Mouse (Mus musculus): ENCODE measurements around the gene Fktn. TPM values are rescaled to one million over a fixed set of nuclear protein-coding genes. Genes with fewer than 3 reads are reported as not detected.

The Fktn gene
- polyA plus RNA-seq, 1 experiment from 2014 or later: 3.4 TPM

- WGBS (ENCODE audit: insufficient replicate concordance): 74% methylated on average over 4 of the region's 4 CpGs
Observed at GRCm38 (mm10) chr4:53758764-53759163, 45.0 kb downstream of the Fktn start.

GRCm38 (mm10) chr4:53759678-53760077, 45.9 kb downstream of the Fktn start:
- no peak overlapping the region for H3K4me2 ChIP-seq (ENCODE audit: low read depth, low read length)
- WGBS (ENCODE audit: insufficient replicate concordance): 67% methylated on average over 3 of the region's 3 CpGs
- no peaks in the 10 kb centered on the region for H3K9me3 ChIP-seq (replicated peaks; ENCODE audit: control insufficient read depth, low read length)
- H3K9ac ChIP-seq (ENCODE audit: low read depth, low read length): no peak overlapping the region
- no peak overlapping the region for H3K4me3 ChIP-seq (ENCODE audit: low read depth, low read length)
- no peaks in the 10 kb centered on the region for H3K27me3 ChIP-seq (ENCODE audit: control insufficient read depth, insufficient read depth, low read depth, low read length)
- H3K27ac ChIP-seq (ENCODE audit: low read length): no peak overlapping the region
- H3K36me3 ChIP-seq (ENCODE audit: control insufficient read depth, insufficient read depth): no peaks in the 10 kb centered on the region; the same call in 1 of the 2 replicates
- ATAC-seq (ENCODE audit: low read depth): no peak
- H3K4me1 ChIP-seq (ENCODE audit: control insufficient read depth, low read depth, low read length): no peaks in the 10 kb centered on the region

More at GRCm38 (mm10) chr4:53758764-53759163, 45.0 kb downstream of the Fktn start:
- H3K9me3 ChIP-seq (replicated peaks; ENCODE audit: control insufficient read depth, low read length): no peaks in the 10 kb centered on the region
- H3K36me3 ChIP-seq (ENCODE audit: control insufficient read depth, insufficient read depth): no peaks in the 10 kb centered on the region
- H3K4me3 ChIP-seq (ENCODE audit: low read depth, low read length): no peak overlapping the region
- no peak overlapping the region for H3K27ac ChIP-seq (ENCODE audit: low read length)
- no peak overlapping the region for H3K9ac ChIP-seq (ENCODE audit: low read depth, low read length)
- ATAC-seq (ENCODE audit: low read depth): no peak
- no peaks in the 10 kb centered on the region for H3K27me3 ChIP-seq (ENCODE audit: control insufficient read depth, insufficient read depth, low read depth, low read length)
- H3K4me1 ChIP-seq (ENCODE audit: control insufficient read depth, low read depth, low read length): no peaks in the 10 kb centered on the region
- no peak overlapping the region for H3K4me2 ChIP-seq (ENCODE audit: low read depth, low read length)

- 62% methylated on average over 3 of the region's 3 CpGs for WGBS (ENCODE audit: insufficient replicate concordance)
- no peak for ATAC-seq (ENCODE audit: low read depth)
Observed at GRCm38 (mm10) chr4:53762501-53762900, 48.7 kb downstream of the Fktn start.

GRCm38 (mm10) chr4:53770958-53771735, 57.3 kb downstream of the Fktn start:
- Histone ChIP-seq H3K4me3 (ENCODE audit: low read depth, low read length) (no peak overlapping the region), H3K36me3 (ENCODE audit: control insufficient read depth, insufficient read depth) (no peaks in the 10 kb centered on the region), H3K9me3 (replicated peaks; ENCODE audit: control insufficient read depth, low read length) (no peaks in the 10 kb centered on the region), H3K4me1 (ENCODE audit: control insufficient read depth, low read depth, low read length) (no peaks in the 10 kb centered on the region), H3K9ac (ENCODE audit: low read depth, low read length) (no peak overlapping the region), H3K27me3 (ENCODE audit: control insufficient read depth, insufficient read depth, low read depth, low read length) (peaks cover 3% of the 10 kb centered on the region; the same call in 1 of the 2 replicates), H3K27ac (ENCODE audit: low read length) (no peak overlapping the region), H3K4me2 (ENCODE audit: low read depth, low read length) (no peak overlapping the region)
- no peak for ATAC-seq (ENCODE audit: low read depth)
- 47% methylated on average over 6 of the region's 6 CpGs for WGBS (ENCODE audit: insufficient replicate concordance)

More at GRCm38 (mm10) chr4:53762501-53762900, 48.7 kb downstream of the Fktn start:
- no peak overlapping the region for H3K9ac ChIP-seq (ENCODE audit: low read depth, low read length)
- no peaks in the 10 kb centered on the region for H3K9me3 ChIP-seq (replicated peaks; ENCODE audit: control insufficient read depth, low read length)
- H3K36me3 ChIP-seq (ENCODE audit: control insufficient read depth, insufficient read depth): no peaks in the 10 kb centered on the region; the same call in 1 of the 2 replicates
- H3K27me3 ChIP-seq (ENCODE audit: control insufficient read depth, insufficient read depth, low read depth, low read length): no peaks in the 10 kb centered on the region
- no peak overlapping the region for H3K4me2 ChIP-seq (ENCODE audit: low read depth, low read length)
- H3K4me3 ChIP-seq (ENCODE audit: low read depth, low read length): no peak overlapping the region
- no peaks in the 10 kb centered on the region for H3K4me1 ChIP-seq (ENCODE audit: control insufficient read depth, low read depth, low read length)
- no peak overlapping the region for H3K27ac ChIP-seq (ENCODE audit: low read length)

GRCm38 (mm10) chr4:53772004-53772403, 58.2 kb downstream of the Fktn start:
- Histone ChIP-seq H3K4me2 (ENCODE audit: low read depth, low read length) (no peak overlapping the region), H3K4me1 (ENCODE audit: control insufficient read depth, low read depth, low read length) (no peaks in the 10 kb centered on the region), H3K36me3 (ENCODE audit: control insufficient read depth, insufficient read depth) (no peaks in the 10 kb centered on the region), H3K9ac (ENCODE audit: low read depth, low read length) (no peak overlapping the region), H3K4me3 (ENCODE audit: low read depth, low read length) (no peak overlapping the region), H3K27me3 (ENCODE audit: control insufficient read depth, insufficient read depth, low read depth, low read length) (peaks cover 4% of the 10 kb centered on the region; the same call in 1 of the 2 replicates), H3K27ac (ENCODE audit: low read length) (no peak overlapping the region), H3K9me3 (replicated peaks; ENCODE audit: control insufficient read depth, low read length) (no peaks in the 10 kb centered on the region)
- 72% methylated on average over 5 of the region's 5 CpGs for WGBS (ENCODE audit: insufficient replicate concordance)
- ATAC-seq (ENCODE audit: low read depth): no peak

- 45% methylated on average over 6 of the region's 6 CpGs for WGBS (ENCODE audit: insufficient replicate concordance)
- ATAC-seq (ENCODE audit: low read depth): no peak
Observed at GRCm38 (mm10) chr4:53773911-53774310, 60.1 kb downstream of the Fktn start.

GRCm38 (mm10) chr4:53781396-53781795, 67.6 kb downstream of the Fktn start:
- WGBS (ENCODE audit: insufficient replicate concordance): 56% methylated on average over 4 of the region's 4 CpGs
- H3K4me3 ChIP-seq (ENCODE audit: low read depth, low read length): no peak overlapping the region

More at GRCm38 (mm10) chr4:53773911-53774310, 60.1 kb downstream of the Fktn start:
- no peaks in the 10 kb centered on the region for H3K4me1 ChIP-seq (ENCODE audit: control insufficient read depth, low read depth, low read length)
- H3K9ac ChIP-seq (ENCODE audit: low read depth, low read length): no peak overlapping the region
- no peak overlapping the region for H3K4me3 ChIP-seq (ENCODE audit: low read depth, low read length)
- H3K4me2 ChIP-seq (ENCODE audit: low read depth, low read length): no peak overlapping the region
- H3K36me3 ChIP-seq (ENCODE audit: control insufficient read depth, insufficient read depth): no peaks in the 10 kb centered on the region
- peaks cover 9% of the 10 kb centered on the region for H3K27me3 ChIP-seq (ENCODE audit: control insufficient read depth, insufficient read depth, low read depth, low read length)
- no peaks in the 10 kb centered on the region for H3K9me3 ChIP-seq (replicated peaks; ENCODE audit: control insufficient read depth, low read length)
- H3K27ac ChIP-seq (ENCODE audit: low read length): no peak overlapping the region

GRCm38 (mm10) chr4:53782216-53783070, 68.6 kb downstream of the Fktn start:
- 30% methylated on average over 14 of the region's 14 CpGs for WGBS (ENCODE audit: insufficient replicate concordance)

More at GRCm38 (mm10) chr4:53781396-53781795, 67.6 kb downstream of the Fktn start:
- no peak overlapping the region for H3K9ac ChIP-seq (ENCODE audit: low read depth, low read length)
- no peak overlapping the region for H3K4me2 ChIP-seq (ENCODE audit: low read depth, low read length)
- H3K4me1 ChIP-seq (ENCODE audit: control insufficient read depth, low read depth, low read length): no peaks in the 10 kb centered on the region
- H3K9me3 ChIP-seq (replicated peaks; ENCODE audit: control insufficient read depth, low read length): no peaks in the 10 kb centered on the region
- peaks cover 24% of the 10 kb centered on the region for H3K27me3 ChIP-seq (ENCODE audit: control insufficient read depth, insufficient read depth, low read depth, low read length)
- H3K36me3 ChIP-seq (ENCODE audit: control insufficient read depth, insufficient read depth): no peaks in the 10 kb centered on the region
- ATAC-seq (ENCODE audit: low read depth): no peak
- no peak overlapping the region for H3K27ac ChIP-seq (ENCODE audit: low read length)

More at GRCm38 (mm10) chr4:53782216-53783070, 68.6 kb downstream of the Fktn start:
- H3K27ac ChIP-seq (ENCODE audit: low read length): no peak overlapping the region
- H3K9me3 ChIP-seq (replicated peaks; ENCODE audit: control insufficient read depth, low read length): no peaks in the 10 kb centered on the region
- no peak overlapping the region for H3K4me3 ChIP-seq (ENCODE audit: low read depth, low read length)
- ATAC-seq (ENCODE audit: low read depth): no peak
- H3K4me2 ChIP-seq (ENCODE audit: low read depth, low read length): no peak overlapping the region
- H3K4me1 ChIP-seq (ENCODE audit: control insufficient read depth, low read depth, low read length): no peaks in the 10 kb centered on the region
- H3K36me3 ChIP-seq (ENCODE audit: control insufficient read depth, insufficient read depth): no peaks in the 10 kb centered on the region
- H3K9ac ChIP-seq (ENCODE audit: low read depth, low read length): no peak overlapping the region
- peaks cover 24% of the 10 kb centered on the region for H3K27me3 ChIP-seq (ENCODE audit: control insufficient read depth, insufficient read depth, low read depth, low read length)
